Mouse (Mus musculus) inflammation-experienced regulatory T-cells, adult 6 months (primary cell): ENCODE measurements at regions not wholly inside any gene's neighbourhood (a gene's known extent, or its start where the extent isn't known, plus 50 kb on each side); places are given as distances from the start of the nearest gene placed in this dataset.
A peak's percentile ranks its signal among the peaks of the same experiment; 100 is the strongest.

Experiments used
- ATAC-seq: one replicate; pipeline ENCODE4 v1.8.0; 2017

DNA sequence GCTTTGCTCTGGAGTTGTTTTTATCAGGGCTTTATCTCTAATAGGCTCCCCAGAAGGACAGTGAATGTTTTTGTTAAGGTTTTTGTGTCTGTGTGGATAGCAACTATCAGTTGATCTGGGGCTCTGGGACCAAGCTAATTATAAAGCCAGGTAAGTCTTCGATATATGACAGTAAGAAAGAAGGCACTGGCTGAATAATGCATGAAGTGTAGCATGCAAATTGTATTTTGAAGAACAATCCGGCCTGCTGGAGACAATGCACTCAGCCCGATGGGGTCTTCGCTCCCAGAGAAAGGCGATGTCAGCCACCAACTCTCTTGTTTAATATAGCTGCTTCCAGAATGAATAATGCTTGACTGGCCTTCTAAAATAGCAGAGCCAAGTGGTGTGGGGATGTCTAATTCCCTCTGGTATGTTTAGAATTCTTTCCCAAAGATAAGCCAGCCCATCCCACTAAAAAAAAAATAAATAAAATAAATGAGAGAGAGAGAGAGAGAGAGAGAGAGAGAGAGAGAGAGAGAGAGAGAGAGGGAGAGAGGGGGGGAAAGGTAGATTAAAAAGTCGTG lies 68.6 kb downstream of the Dad1 start:
- ATAC-seq, result no peak

DNA sequence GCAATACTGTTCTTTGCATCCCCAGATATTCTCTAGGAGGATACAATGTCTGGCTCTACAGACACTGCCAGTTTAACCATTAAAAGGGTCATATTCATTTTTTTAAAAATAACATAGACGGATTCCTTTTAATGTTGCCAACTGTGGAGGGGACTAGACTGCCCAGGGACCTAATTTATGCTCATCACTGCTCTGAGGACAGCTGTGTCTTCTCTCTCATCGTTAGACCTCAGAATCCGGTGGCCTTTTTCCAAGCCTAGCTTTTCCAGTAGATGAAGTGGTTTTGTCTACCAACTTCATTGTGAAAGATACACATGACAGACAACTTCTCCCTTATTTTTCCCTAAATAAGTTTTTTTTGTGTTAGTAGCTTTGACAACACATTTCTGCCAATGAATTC lies 70.0 kb downstream of the Dad1 start:
- ATAC-seq, result no peak

GRCm38 (mm10) chr14:54182838-54183237 lies 71.1 kb downstream of the Dad1 start:
- no peak for ATAC-seq

- ATAC-seq, result peak; percentile 28
Observed at GRCm38 (mm10) chr14:54181306-54181705, 72.6 kb downstream of the Dad1 start.

DNA sequence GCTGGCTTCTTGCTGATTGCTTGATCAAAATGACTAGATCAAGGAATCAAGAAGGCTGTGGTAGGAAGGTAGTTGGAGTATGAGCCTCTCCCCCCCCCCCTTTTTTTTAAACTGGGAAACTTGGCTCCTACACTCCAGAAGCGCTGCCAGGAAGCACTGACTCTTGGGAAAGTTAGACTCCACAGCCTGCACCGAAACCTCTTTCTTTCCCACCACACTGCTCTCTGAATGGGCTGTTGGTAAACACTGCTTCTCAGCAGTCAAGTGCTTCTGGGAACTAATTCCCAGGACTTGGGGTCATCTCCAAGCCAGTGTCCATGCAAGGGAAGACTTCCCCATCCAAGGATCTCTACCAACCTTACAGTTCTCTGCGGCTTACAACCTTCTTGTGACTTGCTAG lies 73.2 kb downstream of the Dad1 start:
- ATAC-seq, result no peak

- no peak for ATAC-seq
Observed at GRCm38 (mm10) chr14:54180271-54180670, 73.6 kb downstream of the Dad1 start.

GRCm38 (mm10) chr14:54178856-54179255 lies 75.0 kb downstream of the Dad1 start:
- ATAC-seq, result no peak

- ATAC-seq, result no peak
Observed at GRCm38 (mm10) chr14:54176469-54176868, 77.4 kb downstream of the Dad1 start.

- ATAC-seq, result peak; percentile 41
Observed at GRCm38 (mm10) chr14:54175476-54175875, 78.4 kb downstream of the Dad1 start.

GRCm38 (mm10) chr14:54173316-54173715 lies 80.6 kb downstream of the Dad1 start:
- no peak for ATAC-seq

GRCm38 (mm10) chr14:54169254-54169653 lies 84.7 kb downstream of the Dad1 start:
- ATAC-seq, result no peak

DNA sequence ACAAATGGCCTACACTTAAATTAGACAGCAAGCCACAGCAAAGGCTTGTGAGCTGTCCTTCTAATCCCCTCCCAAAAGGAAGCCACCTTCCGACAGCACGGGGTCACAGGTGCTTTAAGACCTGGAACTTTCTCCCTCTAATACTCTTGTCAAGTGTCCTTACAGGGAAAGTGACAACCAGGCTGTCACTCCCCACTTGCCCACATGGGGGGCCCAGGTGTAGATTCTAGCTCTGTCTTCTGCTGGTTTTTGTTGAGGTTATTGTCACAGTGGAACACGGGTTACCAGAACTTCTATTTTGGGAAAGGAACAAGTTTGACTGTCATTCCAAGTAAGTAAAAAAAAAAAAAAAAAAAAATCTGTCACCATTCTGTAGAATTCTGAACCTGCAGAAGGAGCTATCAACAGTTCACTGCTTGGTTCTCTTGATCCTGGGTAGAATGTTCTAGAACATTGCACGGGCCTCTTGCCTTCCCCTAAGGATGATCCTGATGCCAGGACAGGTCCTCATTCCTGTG lies 85.4 kb downstream of the Dad1 start:
- ATAC-seq, result no peak

- ATAC-seq, result no peak
Observed at GRCm38 (mm10) chr14:54166057-54166456, 87.8 kb downstream of the Dad1 start.

GRCm38 (mm10) chr14:54164874-54165273 lies 89.0 kb downstream of the Dad1 start:
- ATAC-seq, result no peak

DNA sequence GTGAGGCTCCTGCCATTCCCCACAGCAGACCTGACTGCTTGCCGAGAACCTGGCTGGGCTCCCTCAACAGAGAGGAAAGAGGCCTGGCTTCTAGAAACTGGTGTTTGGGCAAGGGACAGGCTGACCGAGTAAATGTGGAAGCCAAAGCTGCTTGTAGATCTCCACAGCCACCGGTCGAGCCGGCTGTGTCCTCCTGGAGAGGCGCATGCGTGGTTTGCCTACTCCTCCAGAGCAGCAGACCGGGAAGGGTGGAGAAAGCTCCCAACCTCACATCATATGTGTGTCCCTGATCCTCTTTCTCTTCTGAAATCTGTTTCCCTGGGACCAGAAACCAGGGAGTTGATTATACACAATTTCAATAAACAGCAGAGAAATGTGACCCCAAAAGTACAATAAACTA lies 92.0 kb downstream of the Dad1 start:
- ATAC-seq, result no peak

DNA sequence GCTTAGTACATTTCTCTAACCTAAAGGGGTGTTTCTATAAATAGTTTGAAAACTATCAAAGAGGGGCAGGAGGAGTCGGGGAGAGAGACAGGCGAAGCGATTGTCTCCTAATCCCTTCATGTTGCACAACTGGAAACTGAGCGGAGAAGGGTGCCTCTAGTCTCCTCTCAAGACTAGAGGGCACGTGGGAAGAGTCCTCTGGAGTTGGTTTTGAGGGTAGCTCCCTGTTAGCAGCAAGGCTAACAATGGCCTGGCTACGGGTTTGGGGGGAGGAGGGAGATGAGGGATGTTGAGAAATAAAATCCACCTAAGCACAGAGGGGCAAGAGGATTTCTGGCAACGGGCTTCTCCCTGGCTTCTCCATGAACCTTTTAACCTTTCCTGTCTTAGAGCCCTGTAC lies 92.7 kb downstream of the Dad1 start:
- no peak for ATAC-seq

DNA sequence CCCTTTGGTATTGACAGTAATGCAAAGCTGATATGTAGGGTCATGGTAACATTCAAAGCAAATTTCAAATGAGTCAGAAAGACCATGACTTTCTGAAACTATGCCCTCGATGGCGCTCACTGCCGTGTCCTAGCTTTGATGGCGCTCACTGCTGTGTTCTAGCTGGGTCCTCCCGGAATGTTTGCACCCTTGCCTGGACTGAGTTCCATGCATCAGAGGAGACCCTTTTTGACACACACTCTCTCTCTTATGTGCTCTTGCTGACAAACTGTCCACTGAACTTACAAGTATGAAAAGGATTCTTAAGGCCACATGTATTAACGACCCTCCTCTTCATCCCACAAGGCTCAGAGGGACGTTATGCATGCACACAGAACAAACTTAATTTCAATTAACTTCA lies 94.1 kb downstream of the Dad1 start:
- ATAC-seq, result no peak

GRCm38 (mm10) chr14:54158214-54158965 lies 95.5 kb downstream of the Dad1 start:
- ATAC-seq, result no peak

GRCm38 (mm10) chr14:54156536-54156935 lies 97.4 kb downstream of the Dad1 start:
- ATAC-seq, result no peak

GRCm38 (mm10) chr14:54152485-54153235 lies 101.2 kb downstream of the Dad1 start:
- ATAC-seq, result no peak

- ATAC-seq, result no peak
Observed at GRCm38 (mm10) chr14:54151921-54152320, 102.0 kb downstream of the Dad1 start.

GRCm38 (mm10) chr14:54151272-54151671 lies 102.6 kb downstream of the Dad1 start:
- no peak for ATAC-seq

DNA sequence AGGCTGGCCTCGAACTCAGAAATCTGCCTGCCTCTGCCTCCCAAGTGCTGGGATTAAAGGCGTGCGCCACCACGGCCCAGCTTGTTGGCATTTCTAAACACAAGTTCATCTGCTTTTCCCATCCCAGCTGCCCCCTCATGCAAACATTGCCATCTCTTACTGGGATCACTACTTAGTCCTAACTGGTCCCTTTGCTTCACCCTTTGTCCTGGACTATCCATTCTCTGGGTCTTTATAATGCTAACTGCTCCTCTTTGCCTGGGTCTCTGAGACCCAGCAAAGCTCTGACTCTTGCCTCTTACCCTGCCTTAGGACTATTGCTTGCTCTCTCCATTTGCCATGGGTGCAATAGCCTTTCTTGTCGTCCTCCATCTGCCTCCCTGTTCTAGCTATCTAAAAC lies 103.7 kb downstream of the Dad1 start:
- ATAC-seq, result no peak

DNA sequence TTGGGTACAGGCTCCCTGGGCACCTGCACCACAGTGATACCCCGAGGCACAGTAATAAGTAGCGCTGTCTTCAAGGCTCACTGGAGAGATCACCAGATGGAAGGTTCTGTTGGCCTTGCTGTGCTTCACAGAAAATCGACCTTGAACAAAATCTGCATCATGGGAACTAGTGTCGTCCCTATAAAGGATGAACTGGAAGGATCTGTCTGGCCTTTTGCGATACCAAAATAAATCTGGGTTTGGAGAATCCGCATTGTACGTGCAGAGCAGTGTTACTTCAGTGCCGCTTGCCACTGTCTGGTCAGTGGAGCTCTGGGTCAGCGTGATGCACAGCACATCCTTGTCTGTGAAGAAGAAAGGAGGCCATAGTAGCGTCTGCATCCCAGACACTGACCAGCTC lies 105.3 kb downstream of the Dad1 start:
- no peak for ATAC-seq
